Mouse (Mus musculus): ENCODE data around the gene Npff.

Npff gene

DNA sequence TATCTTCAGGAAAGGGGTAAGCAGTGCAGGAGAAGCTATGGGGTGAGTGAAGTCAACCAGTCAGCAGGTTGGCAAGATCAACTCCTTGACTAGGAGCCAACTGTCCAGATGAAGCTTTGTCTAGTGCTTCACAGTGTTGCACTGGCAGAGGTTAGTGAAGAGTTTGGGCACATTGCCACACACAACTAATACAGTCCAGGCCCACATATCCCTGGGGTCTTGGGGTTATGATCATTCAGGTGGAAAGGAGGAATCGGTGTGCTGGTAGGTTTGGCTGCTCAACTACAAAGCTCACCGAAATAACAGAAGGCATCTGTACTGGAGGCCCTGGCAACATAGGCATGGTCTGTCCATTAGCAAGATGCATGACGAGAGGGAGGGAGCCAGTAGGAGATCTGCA is 22.7 kb upstream of the Npff start:
- Histone ChIP-seq H3K9me3 (ENCODE audit: low read length) (no peaks in the 10 kb centered on the region), H3K4me1 (replicated peaks; ENCODE audit: low read depth, low read length) (no peaks in the 10 kb centered on the region), H3K27me3 (ENCODE audit: insufficient read depth, low read length) (no peaks in the 10 kb centered on the region), H3K4me3 (replicated peaks; ENCODE audit: low read length) (no peak overlapping the region), H3K36me3 (ENCODE audit: insufficient read depth, low read length) (peaks cover 48% of the 10 kb centered on the region)
- no peak for TF ChIP-seq NANOG (IDR thresholded peaks at IDR 0.05; ENCODE audit: borderline replicate concordance, low read length)
- no peak for TF ChIP-seq CTCF (conservative IDR thresholded peaks at IDR 0.05; ENCODE audit: low read length)
- no peak for TF ChIP-seq POU5F1 (IDR thresholded peaks at IDR 0.05; ENCODE audit: borderline replicate concordance, low read length)

DNA sequence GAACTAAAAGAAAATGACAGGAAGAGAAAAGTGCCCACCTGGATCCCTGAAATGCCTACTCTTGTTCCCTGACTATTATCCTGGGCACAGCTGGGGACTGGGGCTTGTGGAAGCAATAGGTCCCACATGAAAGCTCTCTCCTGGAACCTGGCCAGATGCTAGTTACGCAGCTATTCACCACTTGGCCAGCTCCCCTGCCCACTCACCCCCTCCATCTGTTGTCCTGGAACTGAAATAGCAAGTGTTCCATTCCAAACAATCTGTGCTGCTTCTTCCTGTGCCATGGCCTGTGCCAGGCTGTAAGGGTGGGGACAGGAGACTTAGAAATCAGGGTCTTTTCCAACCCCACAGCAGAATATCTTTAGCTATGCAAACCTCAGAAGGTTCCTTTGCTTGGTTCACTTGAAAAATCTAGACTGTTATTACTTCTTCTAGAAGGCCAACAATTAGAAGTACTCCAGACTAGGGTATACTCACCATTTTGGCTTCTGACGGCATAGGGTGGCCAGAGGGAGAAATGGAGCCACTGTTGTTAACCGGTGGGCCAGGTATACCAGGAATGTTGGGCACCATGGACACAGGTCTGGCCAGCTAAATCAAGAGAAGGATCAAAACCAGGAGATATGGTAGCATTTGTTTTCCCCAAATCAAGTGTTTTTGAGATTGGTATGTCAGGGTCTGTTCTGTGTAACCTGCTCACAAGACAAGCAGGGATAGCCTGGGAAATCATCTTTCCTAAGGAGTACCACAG is 22.1 kb upstream of the Npff start:
- TF ChIP-seq POU5F1 (IDR thresholded peaks at IDR 0.05; ENCODE audit: borderline replicate concordance, low read length) (no peak), CTCF (conservative IDR thresholded peaks at IDR 0.05; ENCODE audit: low read length) (no peak), NANOG (IDR thresholded peaks at IDR 0.05; ENCODE audit: borderline replicate concordance, low read length) (no peak)
- H3K4me1 ChIP-seq (replicated peaks; ENCODE audit: low read depth, low read length), result no peaks in the 10 kb centered on the region
- H3K27me3 ChIP-seq (ENCODE audit: insufficient read depth, low read length), result no peaks in the 10 kb centered on the region
- H3K4me3 ChIP-seq (replicated peaks; ENCODE audit: low read length), result no peak overlapping the region
- H3K36me3 ChIP-seq (ENCODE audit: insufficient read depth, low read length), result peaks cover 49% of the 10 kb centered on the region
- H3K9me3 ChIP-seq (ENCODE audit: low read length), result no peaks in the 10 kb centered on the region

DNA sequence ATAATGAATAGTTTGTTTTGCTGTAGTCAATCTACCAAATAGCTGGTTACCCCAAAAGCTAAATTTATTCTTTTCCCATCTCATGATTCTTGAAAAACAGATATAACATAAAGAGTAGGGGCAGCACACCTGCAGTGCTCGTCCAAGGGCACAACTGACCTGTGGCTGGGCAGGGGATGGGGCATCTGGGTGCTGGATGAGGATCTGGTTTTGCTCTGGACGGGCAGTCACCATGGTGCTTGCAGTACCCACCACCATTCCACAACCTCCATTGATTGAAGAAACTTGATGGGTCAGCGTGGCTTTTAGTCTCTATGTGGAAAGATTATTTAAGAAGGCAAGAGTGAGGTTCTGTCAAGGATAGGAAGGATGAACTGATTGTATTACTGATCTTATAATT is 21.5 kb upstream of the Npff start:
- Histone ChIP-seq H3K36me3 (ENCODE audit: insufficient read depth, low read length) (peaks cover 45% of the 10 kb centered on the region), H3K4me3 (replicated peaks; ENCODE audit: low read length) (no peak overlapping the region), H3K4me1 (replicated peaks; ENCODE audit: low read depth, low read length) (no peaks in the 10 kb centered on the region), H3K9me3 (ENCODE audit: low read length) (no peaks in the 10 kb centered on the region), H3K27me3 (ENCODE audit: insufficient read depth, low read length) (no peaks in the 10 kb centered on the region)
- TF ChIP-seq CTCF (conservative IDR thresholded peaks at IDR 0.05; ENCODE audit: low read length) (no peak), NANOG (IDR thresholded peaks at IDR 0.05; ENCODE audit: borderline replicate concordance, low read length) (no peak), POU5F1 (IDR thresholded peaks at IDR 0.05; ENCODE audit: borderline replicate concordance, low read length) (no peak)

DNA sequence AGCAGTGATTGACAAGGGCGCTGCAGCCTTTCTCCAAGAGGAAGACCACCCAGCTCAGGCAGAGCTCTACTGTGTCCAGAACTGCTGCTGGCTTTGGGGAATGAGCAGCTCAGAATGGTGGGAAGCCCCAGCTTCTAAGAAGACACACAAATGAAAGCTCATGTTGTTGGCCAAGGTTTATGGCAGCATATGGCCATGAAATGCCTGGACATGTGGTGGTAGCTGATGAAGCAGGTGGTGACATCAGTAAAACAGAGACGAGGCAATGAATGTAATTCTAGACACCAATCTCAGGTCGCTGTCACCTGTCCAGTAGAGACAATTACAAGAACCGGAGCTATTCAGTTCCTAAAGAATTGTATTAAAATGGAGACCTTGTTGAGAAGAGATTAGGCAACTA is 20.1 kb upstream of the Npff start:
- Histone ChIP-seq H3K9me3 (ENCODE audit: low read length) (no peaks in the 10 kb centered on the region), H3K27me3 (ENCODE audit: insufficient read depth, low read length) (no peaks in the 10 kb centered on the region), H3K36me3 (ENCODE audit: insufficient read depth, low read length) (peaks cover 49% of the 10 kb centered on the region), H3K4me1 (replicated peaks; ENCODE audit: low read depth, low read length) (peaks cover 8% of the 10 kb centered on the region; the same call in 1 of the 2 replicates), H3K4me3 (replicated peaks; ENCODE audit: low read length) (no peak overlapping the region)
- TF ChIP-seq POU5F1 (IDR thresholded peaks at IDR 0.05; ENCODE audit: borderline replicate concordance, low read length) (no peak), NANOG (IDR thresholded peaks at IDR 0.05; ENCODE audit: borderline replicate concordance, low read length) (no peak), CTCF (conservative IDR thresholded peaks at IDR 0.05; ENCODE audit: low read length) (no peak)

DNA sequence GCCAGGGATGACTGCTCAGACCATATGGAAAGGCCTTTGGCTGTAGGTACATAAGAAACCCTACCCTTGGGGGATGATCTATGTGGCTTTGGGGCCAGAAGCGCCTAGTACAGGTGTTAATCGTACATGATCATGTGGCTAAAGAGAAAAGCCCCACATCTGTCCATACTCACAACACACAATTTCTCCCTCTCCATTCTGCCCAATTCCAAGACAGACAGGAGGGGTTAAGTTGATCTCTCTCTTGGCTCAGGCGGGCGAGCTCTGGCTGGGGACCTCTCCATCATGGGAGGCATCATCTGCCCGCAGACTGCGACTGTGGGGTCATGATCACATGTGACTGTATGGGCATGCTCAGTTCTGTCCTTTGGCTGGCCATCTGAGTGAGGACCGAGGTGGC is 9.2 kb upstream of the Npff start:
- no peaks in the 10 kb centered on the region for H3K27me3 ChIP-seq (ENCODE audit: insufficient read depth, low read length)
- H3K36me3 ChIP-seq (ENCODE audit: insufficient read depth, low read length), result peaks cover 64% of the 10 kb centered on the region
- no peaks in the 10 kb centered on the region for H3K4me1 ChIP-seq (replicated peaks; ENCODE audit: low read depth, low read length)
- no peak for TF ChIP-seq POU5F1 (IDR thresholded peaks at IDR 0.05; ENCODE audit: borderline replicate concordance, low read length)
- TF ChIP-seq NANOG (IDR thresholded peaks at IDR 0.05; ENCODE audit: borderline replicate concordance, low read length), result no peak
- no peak for TF ChIP-seq CTCF (conservative IDR thresholded peaks at IDR 0.05; ENCODE audit: low read length)
- H3K9me3 ChIP-seq (ENCODE audit: low read length), result no peaks in the 10 kb centered on the region
- no peak overlapping the region for H3K4me3 ChIP-seq (replicated peaks; ENCODE audit: low read length)

DNA sequence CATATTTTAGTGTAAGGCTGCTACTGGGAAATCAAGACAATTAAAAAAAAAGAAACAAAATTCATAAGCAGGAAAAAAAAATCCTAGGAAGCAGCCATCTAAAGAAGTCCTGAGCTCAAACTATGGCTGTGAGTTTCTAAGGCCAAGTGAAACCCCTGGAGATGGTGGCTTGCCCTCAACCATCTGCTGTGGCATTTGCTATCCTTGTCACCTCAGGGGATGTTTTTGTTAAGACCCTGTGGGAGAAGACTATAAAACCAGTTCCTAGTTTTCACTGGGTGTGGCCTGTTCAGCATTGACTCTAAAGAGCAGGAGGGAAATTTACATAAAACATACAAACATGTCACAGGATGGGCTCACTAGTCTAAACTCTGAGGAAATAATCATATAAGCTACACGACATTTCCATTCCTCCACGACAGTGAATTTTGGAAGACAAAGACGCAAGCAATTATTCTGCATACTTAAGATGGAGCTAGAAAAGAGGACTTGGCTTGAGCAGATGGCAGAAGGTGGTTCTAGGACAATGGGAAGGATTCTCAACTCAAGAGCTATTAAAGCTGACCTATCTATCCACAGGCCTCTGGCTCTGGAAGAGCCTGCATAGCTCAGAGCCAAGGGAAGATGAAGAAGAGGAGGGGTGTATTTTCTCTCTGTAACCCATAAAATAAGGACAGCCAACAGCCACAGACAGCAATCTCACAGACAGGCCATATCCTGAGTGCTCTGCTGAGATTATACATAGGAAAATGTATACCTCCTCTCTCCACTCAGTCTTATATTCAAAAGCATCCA is 7.6 kb upstream of the Npff start:
- peaks cover 74% of the 10 kb centered on the region for H3K36me3 ChIP-seq (ENCODE audit: insufficient read depth, low read length)
- no peaks in the 10 kb centered on the region for H3K27me3 ChIP-seq (ENCODE audit: insufficient read depth, low read length)
- H3K4me3 ChIP-seq (replicated peaks; ENCODE audit: low read length), result no peak overlapping the region
- no peaks in the 10 kb centered on the region for H3K9me3 ChIP-seq (ENCODE audit: low read length)
- no peaks in the 10 kb centered on the region; the same call in 1 of the 2 replicates for H3K4me1 ChIP-seq (replicated peaks; ENCODE audit: low read depth, low read length)
- TF ChIP-seq POU5F1 (IDR thresholded peaks at IDR 0.05; ENCODE audit: borderline replicate concordance, low read length) (no peak), CTCF (conservative IDR thresholded peaks at IDR 0.05; ENCODE audit: low read length) (no peak), NANOG (IDR thresholded peaks at IDR 0.05; ENCODE audit: borderline replicate concordance, low read length) (no peak)

DNA sequence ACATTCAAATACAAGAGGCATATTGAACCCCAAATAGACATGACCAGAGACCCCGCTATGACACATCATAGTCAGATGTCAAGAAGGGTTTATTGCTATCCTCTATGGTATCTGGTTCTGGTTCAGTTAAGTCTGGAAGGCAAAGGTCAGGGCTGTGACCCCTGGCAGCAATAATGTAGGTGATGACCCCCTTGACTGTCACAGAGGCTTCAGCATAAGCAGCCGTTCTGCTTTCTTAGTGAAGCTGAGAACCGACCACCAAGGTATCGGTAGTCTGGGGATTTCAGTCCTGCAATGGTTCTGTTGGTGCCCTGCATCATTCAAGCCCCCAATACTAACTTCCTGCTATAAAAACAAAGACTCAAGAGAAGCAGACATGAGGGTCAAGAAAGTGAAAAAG is 6.8 kb upstream of the Npff start:
- H3K4me1 ChIP-seq (replicated peaks; ENCODE audit: low read depth, low read length), result no peaks in the 10 kb centered on the region; the same call in 1 of the 2 replicates
- TF ChIP-seq CTCF (conservative IDR thresholded peaks at IDR 0.05; ENCODE audit: low read length), result no peak
- no peak for TF ChIP-seq POU5F1 (IDR thresholded peaks at IDR 0.05; ENCODE audit: borderline replicate concordance, low read length)
- no peak for TF ChIP-seq NANOG (IDR thresholded peaks at IDR 0.05; ENCODE audit: borderline replicate concordance, low read length)
- no peak overlapping the region for H3K4me3 ChIP-seq (replicated peaks; ENCODE audit: low read length)
- H3K9me3 ChIP-seq (ENCODE audit: low read length), result no peaks in the 10 kb centered on the region
- peaks cover 76% of the 10 kb centered on the region for H3K36me3 ChIP-seq (ENCODE audit: insufficient read depth, low read length)
- H3K27me3 ChIP-seq (ENCODE audit: insufficient read depth, low read length), result no peaks in the 10 kb centered on the region

DNA sequence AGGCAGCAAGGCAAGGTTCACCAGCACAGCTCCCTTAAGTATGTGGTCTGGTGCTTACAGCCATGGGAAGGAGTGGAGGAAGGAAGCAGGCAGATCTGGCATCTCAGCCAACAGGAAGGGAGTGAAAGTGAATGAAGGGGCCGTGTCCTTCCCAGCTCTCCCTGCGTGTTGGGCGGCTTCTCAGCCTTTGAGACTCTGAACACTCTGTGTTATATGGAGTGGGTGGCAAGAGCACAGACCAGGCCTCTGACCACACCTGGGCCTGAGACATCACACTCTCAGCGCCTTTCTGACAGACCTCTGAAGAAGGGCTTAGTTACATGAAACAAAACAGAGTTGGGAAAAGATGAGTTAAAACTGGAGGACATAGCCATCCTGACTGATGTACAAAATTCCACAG is 5.8 kb upstream of the Npff start:
- TF ChIP-seq CTCF (conservative IDR thresholded peaks at IDR 0.05; ENCODE audit: low read length) (no peak), POU5F1 (IDR thresholded peaks at IDR 0.05; ENCODE audit: borderline replicate concordance, low read length) (no peak), NANOG (IDR thresholded peaks at IDR 0.05; ENCODE audit: borderline replicate concordance, low read length) (no peak)
- H3K36me3 ChIP-seq (ENCODE audit: insufficient read depth, low read length), result peaks cover 75% of the 10 kb centered on the region
- H3K9me3 ChIP-seq (ENCODE audit: low read length), result no peaks in the 10 kb centered on the region
- no peak overlapping the region for H3K4me3 ChIP-seq (replicated peaks; ENCODE audit: low read length)
- H3K4me1 ChIP-seq (replicated peaks; ENCODE audit: low read depth, low read length), result no peaks in the 10 kb centered on the region; the same call in 1 of the 2 replicates
- no peaks in the 10 kb centered on the region for H3K27me3 ChIP-seq (ENCODE audit: insufficient read depth, low read length)
